Mouse (Mus musculus) hindbrain, postnatal 0 days (tissue): ENCODE data around the gene Ahdc1. TPM values are rescaled to one million over a fixed set of nuclear protein-coding genes. Genes with fewer than 3 reads are reported as not detected.
A peak's percentile ranks its signal among the peaks of the same experiment; 100 is the strongest.

Source experiments
- ATAC-seq: fragments of 200-750 bp; cut with Nextera tagmentation; 2 replicates; pipeline ENCODE4 v1.8.0; 2017; ENCODE audit warnings: mild to moderate bottlenecking, moderate TSS enrichment, moderate library complexity
- DNase-seq: peaks from one replicate; pipeline ENCODE4 v3.0.0-alpha.2; 2015; ENCODE audit warnings: low spot score
- H3K27ac ChIP-seq: fragments of 300-500 bp; sonication (generic); 2 replicates; pipeline ENCODE4 v1.5.1; 2014; ENCODE audit warnings: mild to moderate bottlenecking
- H3K27me3 ChIP-seq: fragments of 300-500 bp; sonication (generic); 2 replicates; pipeline ENCODE4 v1.6.1; 2014; ENCODE audit warnings: low read length, mixed read lengths; ENCODE audit not compliant: insufficient read depth
- H3K36me3 ChIP-seq: fragments of 300-500 bp; sonication (generic); 2 replicates; pipeline ENCODE4 v1.6.1; 2014; ENCODE audit warnings: low read length, mixed read lengths; ENCODE audit not compliant: insufficient read depth
- H3K4me1 ChIP-seq: fragments of 300-500 bp; sonication (generic); 2 replicates; pipeline ENCODE4 v1.6.1; 2014; ENCODE audit warnings: antibody characterized with exemption, low read length, mixed read lengths; ENCODE audit not compliant: insufficient read depth
- H3K4me2 ChIP-seq: fragments of 300-500 bp; sonication (generic); 2 replicates; pipeline ENCODE4 v1.6.1; 2014; ENCODE audit warnings: low read depth, mild to moderate bottlenecking, low read length, moderate library complexity, mixed read lengths
- H3K4me3 ChIP-seq: fragments of 300-500 bp; sonication (generic); 2 replicates; pipeline ENCODE4 v1.5.1; 2014; ENCODE audit warnings: low read length
- H3K9ac ChIP-seq: fragments of 300-500 bp; sonication (generic); replicated peaks from 2 replicates; pipeline ENCODE4 v1.6.1; 2014; ENCODE audit warnings: mild to moderate bottlenecking, low read length, moderate library complexity, mixed read lengths
- H3K9me3 ChIP-seq: fragments of 300-500 bp; sonication (generic); 2 replicates; pipeline ENCODE4 v1.6.1; 2016; ENCODE audit warnings: low read length, mixed read lengths
- CTCF ChIP-seq: IDR thresholded peaks from 2 replicates; pipeline ENCODE4 v1.5.1; 2016; ENCODE audit warnings: antibody characterized with exemption, control low read depth, low read depth
- WGBS: fragments of 180-500 bp; shearing (Covaris S2); extraction: QIAGEN DNeasy Blood & Tissue Kit; methylation state at CpG from one replicate; pipeline ENCODE4 v1.1.7; 2014; 5-methylcytosine and 5-hydroxymethylcytosine counted together
- polyA plus RNA-seq: library from polyadenylated mRNA; unstranded; fragments of >200 nt; fragmentation: Nextera tagmentation; extraction: Ambion mirVana; gene quantifications from 2 replicates; pipeline ENCODE4 v1.2.1, GENCODE M21; 2015
- total RNA-seq: library from RNA; depleted of rRNA; stranded (reverse); fragments of >200 nt; gene quantifications from 2 replicates; pipeline ENCODE4 v1.2.3, GENCODE M21; 2014

Ahdc1 gene
- total and polyA plus RNA-seq, 2 experiments from 2014 or later: 10.8 to 106 TPM

DNA sequence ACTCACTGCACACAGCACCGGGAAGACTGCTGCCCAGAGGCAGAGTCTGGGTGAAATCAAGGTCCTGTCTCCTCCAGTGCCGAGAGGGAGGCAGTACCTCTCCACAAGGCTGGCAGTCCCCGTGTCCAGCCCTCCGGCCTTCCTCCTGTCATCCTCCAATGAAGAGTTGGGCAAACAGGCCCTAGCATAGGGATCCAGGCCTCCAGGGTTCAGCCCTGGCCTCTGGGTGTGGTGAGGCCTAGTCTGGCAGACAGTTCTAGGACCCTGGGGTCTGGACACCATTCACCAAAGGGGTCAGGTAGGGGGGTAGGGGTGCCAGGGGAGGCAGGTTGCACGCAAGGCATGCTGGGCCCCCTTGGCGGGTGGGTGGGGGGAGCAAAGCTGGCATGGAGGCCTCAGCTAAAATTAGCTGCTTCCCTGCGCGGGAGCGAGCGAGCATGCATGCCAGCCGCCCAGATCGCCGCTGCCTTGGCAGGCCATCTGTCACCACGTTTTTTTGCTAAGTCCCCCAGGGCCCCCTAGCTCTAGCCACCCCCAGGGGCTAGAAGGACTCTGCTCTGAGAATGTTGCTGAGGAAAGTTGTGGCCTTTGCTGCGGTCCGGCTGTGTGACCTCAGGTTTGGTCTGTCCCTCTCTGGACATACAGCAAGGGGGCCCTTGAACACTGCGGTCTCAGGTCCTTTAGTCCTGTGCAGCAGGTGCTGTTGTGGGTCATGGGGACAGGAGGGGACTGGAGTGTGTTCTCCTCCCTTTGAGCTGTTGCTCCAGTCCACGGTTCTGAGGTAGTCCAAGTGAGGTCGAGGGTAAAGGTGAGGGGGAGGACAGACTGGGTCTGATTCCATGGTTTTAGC is 38.2 kb downstream of the Ahdc1 start:
- ATAC-seq (no peak), DNase-seq (peak; percentile 57)
- Histone ChIP-seq H3K4me2 (no peak overlapping the region), H3K9ac (0 out of 2 replicates have a peak overlapping the region, but pooled peaks have one; percentile 30), H3K27me3 (no peaks in the 10 kb centered on the region), H3K27ac (peak overlapping the region; percentile 84), H3K9me3 (no peaks in the 10 kb centered on the region), H3K4me3 (no peak overlapping the region), H3K36me3 (no peaks in the 10 kb centered on the region), H3K4me1 (peaks cover 88% of the 10 kb centered on the region)
- WGBS: 27% methylated on average over 19 of the region's 19 CpGs
- TF ChIP-seq CTCF: no peak

- H3K9me3 ChIP-seq: no peaks in the 10 kb centered on the region
- ATAC-seq (no peak), DNase-seq (no peak)
- 58% methylated on average over 9 of the region's 9 CpGs for WGBS
- H3K4me2 ChIP-seq: no peak overlapping the region
- no peak for TF ChIP-seq CTCF
- H3K9ac ChIP-seq: no peak overlapping the region
- no peaks in the 10 kb centered on the region for H3K36me3 ChIP-seq
- H3K27me3 ChIP-seq: no peaks in the 10 kb centered on the region
- H3K4me3 ChIP-seq: no peak overlapping the region
- peaks cover 77% of the 10 kb centered on the region for H3K4me1 ChIP-seq
- H3K27ac ChIP-seq: peak overlapping the region; percentile 84; the same call in 1 of the 2 replicates
Measured at GRCm38 (mm10) chr4:133050196-133050836, 39.3 kb downstream of the Ahdc1 start.

DNA sequence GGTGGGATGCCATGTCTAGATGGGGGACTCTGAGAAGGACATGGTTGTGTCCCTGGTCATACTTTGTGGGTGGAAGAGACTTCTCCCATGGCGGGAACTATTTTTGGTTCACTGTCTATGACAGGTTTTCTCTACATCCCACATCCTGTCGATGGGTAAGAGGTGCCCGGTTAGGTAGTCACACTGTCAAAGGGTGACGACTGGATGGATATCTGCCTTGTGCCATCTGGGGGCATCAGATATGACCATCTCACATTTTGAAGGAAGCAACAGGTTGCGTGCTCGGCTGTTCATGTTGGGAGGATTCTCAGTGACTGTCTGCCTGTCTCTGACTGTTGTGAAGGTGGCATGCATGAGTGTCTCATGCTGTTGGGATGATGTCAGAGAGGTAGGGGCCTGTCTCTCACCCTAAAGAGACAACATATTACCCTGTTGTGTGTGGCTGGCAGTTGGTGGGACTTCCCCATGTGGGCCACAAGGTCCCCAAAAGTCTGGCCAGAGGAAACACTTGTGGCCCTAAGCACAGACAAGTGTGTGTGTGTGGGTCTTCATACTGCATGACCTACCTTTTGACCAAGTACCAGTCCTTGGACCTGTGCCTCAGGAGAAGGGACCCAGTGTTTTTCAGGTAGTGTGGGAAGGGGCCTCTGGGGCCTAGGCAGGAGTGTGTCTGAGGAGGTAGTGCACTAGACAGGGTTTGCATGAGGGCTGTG is 39.9 kb downstream of the Ahdc1 start:
- peak overlapping the region; percentile 84 for H3K27ac ChIP-seq
- no peaks in the 10 kb centered on the region for H3K27me3 ChIP-seq
- WGBS: 84% methylated on average over 6 of the region's 6 CpGs
- H3K36me3 ChIP-seq: no peaks in the 10 kb centered on the region
- DNase-seq (no peak), ATAC-seq (no peak)
- no peak overlapping the region for H3K4me3 ChIP-seq
- TF ChIP-seq CTCF: no peak
- no peak overlapping the region for H3K4me2 ChIP-seq
- H3K4me1 ChIP-seq: peaks cover 73% of the 10 kb centered on the region
- H3K9ac ChIP-seq: peak overlapping the region; percentile 25; the same call in 1 of the 2 replicates
- no peaks in the 10 kb centered on the region for H3K9me3 ChIP-seq

GRCm38 (mm10) chr4:133051550-133051865 is 40.4 kb downstream of the Ahdc1 start:
- Histone ChIP-seq H3K4me2 (no peak overlapping the region), H3K9ac (peak overlapping the region; percentile 25; the same call in 1 of the 2 replicates), H3K27ac (peak overlapping the region; percentile 43), H3K4me3 (no peak overlapping the region), H3K27me3 (no peaks in the 10 kb centered on the region), H3K9me3 (no peaks in the 10 kb centered on the region), H3K36me3 (no peaks in the 10 kb centered on the region), H3K4me1 (peaks cover 72% of the 10 kb centered on the region)
- ATAC-seq: no peak
- 36% methylated on average over 14 of the region's 14 CpGs for WGBS
- no peak for DNase-seq
- TF ChIP-seq CTCF: no peak

GRCm38 (mm10) chr4:133052029-133052745 is 41.1 kb downstream of the Ahdc1 start:
- H3K9ac ChIP-seq: peak overlapping the region; percentile 25
- H3K9me3 ChIP-seq: no peaks in the 10 kb centered on the region
- H3K4me3 ChIP-seq: no peak overlapping the region
- H3K27me3 ChIP-seq: no peaks in the 10 kb centered on the region
- H3K4me2 ChIP-seq: no peak overlapping the region
- no peaks in the 10 kb centered on the region for H3K36me3 ChIP-seq
- 32% methylated on average over 6 of the region's 6 CpGs for WGBS
- peak overlapping the region; percentile 43 for H3K27ac ChIP-seq
- ATAC-seq (no peak), DNase-seq (no peak)
- H3K4me1 ChIP-seq: peaks cover 65% of the 10 kb centered on the region
- no peak for TF ChIP-seq CTCF

DNA sequence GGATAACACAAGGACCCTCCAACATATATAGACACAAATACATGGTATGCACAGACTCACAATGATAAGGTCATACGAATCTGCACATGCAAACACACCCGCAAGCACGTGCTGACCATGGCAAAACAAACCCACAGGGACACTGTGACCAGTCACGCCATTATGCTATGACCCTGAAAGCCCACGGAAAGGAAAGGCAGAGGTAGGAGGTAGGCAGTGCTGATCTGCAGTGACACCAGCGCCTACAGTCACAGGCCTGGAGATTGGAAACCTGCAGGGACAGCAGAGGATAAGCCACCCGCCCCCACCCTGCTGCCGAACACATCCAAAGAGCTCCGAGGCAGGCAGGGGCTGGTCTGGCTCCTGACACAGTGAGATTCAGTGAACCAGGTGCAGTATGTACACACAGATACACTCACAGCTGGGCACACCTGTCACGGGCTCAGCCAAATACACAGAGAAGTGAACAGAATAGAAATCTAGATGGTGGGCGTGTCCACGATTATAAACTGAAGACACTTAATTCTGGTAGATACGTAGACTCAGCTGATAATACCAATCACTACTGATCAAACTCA is 42.0 kb downstream of the Ahdc1 start:
- peaks cover 61% of the 10 kb centered on the region for H3K4me1 ChIP-seq
- no peak overlapping the region for H3K4me3 ChIP-seq
- WGBS: 71% methylated on average over 13 of the region's 13 CpGs
- TF ChIP-seq CTCF: no peak
- H3K27ac ChIP-seq: 0 out of 2 replicates have a peak overlapping the region, but pooled peaks have one; percentile 43
- H3K4me2 ChIP-seq: no peak overlapping the region
- H3K9me3 ChIP-seq: no peaks in the 10 kb centered on the region
- H3K9ac ChIP-seq: no peak overlapping the region
- no peaks in the 10 kb centered on the region for H3K36me3 ChIP-seq
- ATAC-seq: no peak
- DNase-seq: no peak
- H3K27me3 ChIP-seq: no peaks in the 10 kb centered on the region
